Mouse (Mus musculus) stomach, embryonic 16.5 days (tissue): Measurements from ENCODE around the gene Nup160. TPM values are rescaled to one million over a fixed set of nuclear protein-coding genes. Genes with fewer than 3 reads are reported as not detected.

ENCODE experiments used
- ATAC-seq: fragments of 200-750 bp; cut with Nextera tagmentation; 2 replicates; pipeline ENCODE4 v1.8.0; 2017; ENCODE audit warnings: moderate number of reproducible peaks, moderate TSS enrichment; ENCODE audit not compliant: insufficient read depth, low FRiP score
- H3K27ac ChIP-seq: fragments of 300-500 bp; sonication (generic); 2 replicates; pipeline ENCODE4 v1.5.1; 2014; ENCODE audit warnings: low read length
- H3K27me3 ChIP-seq: fragments of 300-500 bp; sonication (generic); 2 replicates; pipeline ENCODE4 v1.6.1; 2014; ENCODE audit warnings: low read length, control low read depth, mixed read lengths; ENCODE audit not compliant: control insufficient read depth, insufficient read depth
- H3K36me3 ChIP-seq: fragments of 300-500 bp; sonication (generic); 2 replicates; pipeline ENCODE4 v1.6.1; 2014; ENCODE audit warnings: low read length; ENCODE audit not compliant: control insufficient read depth, insufficient read depth
- H3K4me1 ChIP-seq: fragments of 300-500 bp; sonication (generic); 2 replicates; pipeline ENCODE4 v1.6.1; 2014; ENCODE audit warnings: low read length, control low read depth, mixed read lengths; ENCODE audit not compliant: control insufficient read depth, insufficient read depth
- H3K4me2 ChIP-seq: fragments of 300-500 bp; sonication (generic); 2 replicates; pipeline ENCODE4 v1.6.1; 2014; ENCODE audit warnings: low read depth, low read length, mixed read lengths
- H3K4me3 ChIP-seq: fragments of 300-500 bp; sonication (generic); replicated peaks from 2 replicates; pipeline ENCODE4 v1.5.1; 2014; ENCODE audit warnings: mild to moderate bottlenecking, low read length
- H3K9ac ChIP-seq: fragments of 300-500 bp; sonication (generic); 2 replicates; pipeline ENCODE4 v1.6.1; 2014; ENCODE audit warnings: low read length
- H3K9me3 ChIP-seq: fragments of 300-500 bp; sonication (generic); replicated peaks from 2 replicates; pipeline ENCODE4 v1.6.1; 2016; ENCODE audit warnings: low read length, control low read depth; ENCODE audit not compliant: control insufficient read depth
- WGBS: fragments of 180-500 bp; shearing (Covaris S2); extraction: QIAGEN DNeasy Blood & Tissue Kit; methylation state at CpG from one replicate; pipeline ENCODE4 v1.1.7; 2014; 5-methylcytosine and 5-hydroxymethylcytosine counted together
- polyA plus RNA-seq: library from polyadenylated mRNA; unstranded; fragments of >200 nt; fragmentation: Nextera tagmentation; extraction: Ambion mirVana; gene quantifications from 2 replicates; pipeline ENCODE4 v1.2.1, GENCODE M21; 2015

Nup160 gene
- polyA plus RNA-seq, 1 experiment from 2014 or later, result 43.4 TPM

DNA sequence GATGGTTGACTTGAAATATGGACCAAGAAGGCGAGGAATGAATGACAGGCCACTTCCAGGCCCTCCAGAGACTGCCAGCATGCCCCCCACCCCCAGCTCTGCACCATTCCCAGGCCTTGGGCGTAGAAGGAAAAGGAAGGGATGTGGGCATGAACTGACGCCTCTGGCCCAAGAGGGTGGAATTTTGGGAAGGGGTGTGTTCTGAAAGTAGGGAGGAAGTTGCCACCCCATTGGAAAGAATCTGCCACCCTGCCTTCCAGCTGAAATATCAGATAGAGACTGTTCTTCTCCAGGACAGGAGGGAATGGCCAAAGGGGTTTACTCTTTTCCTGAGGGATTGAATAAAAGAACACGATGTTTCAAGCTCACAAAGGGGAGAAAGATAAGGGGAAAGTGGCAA is 18.4 kb upstream of the Nup160 start:
- Histone ChIP-seq H3K4me3 (no peak overlapping the region), H3K4me2 (no peak overlapping the region), H3K4me1 (no peaks in the 10 kb centered on the region), H3K27ac (no peak overlapping the region), H3K9me3 (no peaks in the 10 kb centered on the region), H3K27me3 (no peaks in the 10 kb centered on the region), H3K9ac (no peak overlapping the region), H3K36me3 (no peaks in the 10 kb centered on the region)
- WGBS, result 72% methylated on average over 4 of the region's 4 CpGs
- no peak for ATAC-seq

DNA sequence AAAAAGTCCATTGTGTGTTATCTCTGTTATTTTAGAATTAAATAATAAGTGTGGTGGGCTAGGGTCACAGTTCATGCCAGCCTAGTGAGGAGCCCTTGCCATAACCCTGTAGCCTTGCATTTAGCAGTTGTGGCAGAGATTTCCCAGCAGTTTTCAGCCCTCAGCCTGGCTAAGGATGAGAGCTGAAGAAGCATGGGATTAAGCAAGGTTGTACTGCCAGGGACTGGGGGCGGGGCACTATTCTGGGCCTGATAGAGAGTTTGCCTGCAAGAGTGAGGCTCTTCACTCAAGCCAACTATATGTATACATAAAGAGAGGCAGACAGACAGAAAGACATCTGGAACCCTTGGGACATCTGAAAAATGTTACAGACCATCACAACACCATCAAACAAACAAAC is 18.0 kb upstream of the Nup160 start:
- Histone ChIP-seq H3K27ac (no peak overlapping the region), H3K27me3 (no peaks in the 10 kb centered on the region), H3K9me3 (no peaks in the 10 kb centered on the region), H3K4me2 (no peak overlapping the region), H3K36me3 (no peaks in the 10 kb centered on the region), H3K4me3 (no peak overlapping the region), H3K9ac (no peak overlapping the region), H3K4me1 (no peaks in the 10 kb centered on the region)
- 77% methylated on average over 1 of the region's 1 CpGs for WGBS
- no peak for ATAC-seq

DNA sequence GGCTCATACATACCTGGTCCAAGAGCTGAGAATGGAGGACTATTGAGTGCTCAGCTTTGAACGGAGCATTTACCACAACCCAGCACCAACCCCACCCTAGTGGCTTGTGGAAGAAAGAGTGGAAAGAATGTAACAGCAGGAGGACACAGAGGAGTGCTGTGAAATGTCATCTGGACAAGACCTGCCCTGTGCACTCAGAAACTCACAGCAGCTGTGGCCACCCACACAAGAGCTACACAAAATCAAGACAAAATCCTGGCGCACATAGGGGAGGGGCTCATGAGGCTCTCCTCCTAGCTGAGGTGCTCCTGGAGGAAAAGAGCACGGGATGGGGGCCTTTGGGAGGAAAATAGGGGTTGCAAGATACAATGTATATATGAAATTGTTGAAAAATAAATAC is 17.4 kb upstream of the Nup160 start:
- ATAC-seq, result no peak
- no peak overlapping the region for H3K9ac ChIP-seq
- H3K9me3 ChIP-seq, result no peaks in the 10 kb centered on the region
- H3K4me1 ChIP-seq, result no peaks in the 10 kb centered on the region
- no peak overlapping the region for H3K4me2 ChIP-seq
- no peaks in the 10 kb centered on the region for H3K27me3 ChIP-seq
- no peak overlapping the region for H3K27ac ChIP-seq
- WGBS, result 67% methylated on average over 3 of the region's 3 CpGs
- H3K36me3 ChIP-seq, result no peaks in the 10 kb centered on the region
- no peak overlapping the region for H3K4me3 ChIP-seq

DNA sequence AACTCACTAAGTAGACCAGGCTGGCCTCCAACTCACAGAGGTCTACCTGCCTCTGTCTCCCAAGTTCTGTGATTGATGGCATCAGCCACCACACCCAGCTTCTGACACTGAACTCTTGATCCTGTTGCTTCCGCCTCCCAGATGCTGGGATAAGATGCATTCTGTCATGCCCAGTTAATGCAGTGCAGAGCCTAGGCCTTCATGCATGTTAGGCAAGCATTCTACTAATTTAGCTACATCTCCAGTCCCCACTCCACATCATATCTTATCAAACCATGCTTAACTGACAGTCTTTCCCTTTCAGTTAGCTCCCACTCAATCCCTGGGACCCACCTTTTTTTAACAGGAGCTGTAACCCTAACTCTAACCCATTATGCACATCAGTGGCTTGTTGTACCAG is 16.1 kb upstream of the Nup160 start:
- no peak for ATAC-seq
- Histone ChIP-seq H3K9me3 (no peaks in the 10 kb centered on the region), H3K4me2 (no peak overlapping the region), H3K4me1 (no peaks in the 10 kb centered on the region), H3K27me3 (no peaks in the 10 kb centered on the region), H3K36me3 (no peaks in the 10 kb centered on the region), H3K9ac (no peak overlapping the region), H3K27ac (no peak overlapping the region), H3K4me3 (no peak overlapping the region)
- WGBS, result 93% methylated on average over 1 of the region's 1 CpGs

DNA sequence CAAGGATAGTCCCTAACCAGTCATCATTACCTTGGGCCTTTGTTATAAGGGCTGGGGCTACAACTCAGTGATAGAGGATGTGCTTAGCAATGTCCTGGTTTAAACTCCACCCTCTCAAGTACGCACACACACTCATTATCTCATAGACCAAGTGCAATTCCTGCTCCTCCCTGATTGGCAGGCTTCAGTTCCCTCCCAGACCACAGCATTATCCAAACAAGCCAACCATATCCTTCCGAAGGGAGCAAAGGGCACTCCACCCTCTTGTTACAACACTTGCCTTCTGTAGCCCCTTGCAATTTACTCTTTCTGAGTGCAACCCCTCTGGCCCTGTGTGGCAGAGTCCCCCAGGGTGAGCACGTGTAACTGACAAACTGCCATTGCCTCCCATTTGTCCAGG is 15.6 kb upstream of the Nup160 start:
- H3K36me3 ChIP-seq, result no peaks in the 10 kb centered on the region
- no peaks in the 10 kb centered on the region for H3K4me1 ChIP-seq
- no peak overlapping the region for H3K27ac ChIP-seq
- ATAC-seq, result peak; percentile 79
- no peak overlapping the region for H3K9ac ChIP-seq
- H3K4me3 ChIP-seq, result no peak overlapping the region
- no peak overlapping the region for H3K4me2 ChIP-seq
- 39% methylated on average over 3 of the region's 3 CpGs for WGBS
- H3K9me3 ChIP-seq, result no peaks in the 10 kb centered on the region
- H3K27me3 ChIP-seq, result no peaks in the 10 kb centered on the region

DNA sequence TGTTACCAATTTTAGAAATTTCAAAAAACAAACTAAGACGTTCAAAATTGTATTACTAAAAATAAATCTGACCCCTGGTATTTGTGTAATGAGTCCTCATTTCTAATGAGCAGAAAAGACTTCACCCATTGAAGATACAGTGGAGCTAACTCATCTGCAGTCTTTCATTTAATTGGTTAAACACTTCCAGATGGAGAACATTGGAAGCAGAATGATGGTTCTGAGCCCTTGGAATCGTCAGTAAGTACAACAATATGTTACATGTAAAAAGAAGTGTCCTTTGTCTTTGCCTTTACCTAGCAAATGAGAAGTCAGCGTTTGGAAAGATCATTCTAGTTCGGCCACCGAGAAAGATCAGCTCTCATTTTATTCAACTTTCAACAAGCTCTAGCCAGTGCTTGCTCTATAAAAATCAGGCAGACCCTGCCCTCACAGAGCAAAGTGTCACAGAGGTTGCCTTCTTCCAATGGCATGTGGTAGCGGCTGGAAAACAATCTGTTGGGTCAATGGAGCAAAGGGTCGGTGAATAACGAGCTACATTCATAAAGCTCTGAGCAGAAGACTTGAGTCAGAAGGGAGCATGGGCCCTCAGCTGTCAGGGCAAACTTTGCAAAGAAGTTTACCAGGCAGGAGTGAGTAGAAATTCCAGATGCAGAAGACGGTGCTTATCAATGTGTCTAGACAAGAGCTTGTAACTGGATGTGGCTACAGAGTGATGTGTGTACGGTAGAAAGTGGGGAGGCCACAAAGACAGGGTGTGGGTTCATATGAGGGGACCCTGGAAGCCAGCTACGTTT is 10.2 kb upstream of the Nup160 start:
- Histone ChIP-seq H3K4me1 (peaks cover 14% of the 10 kb centered on the region), H3K27me3 (no peaks in the 10 kb centered on the region), H3K9ac (no peak overlapping the region; the same call in 1 of the 2 replicates), H3K36me3 (no peaks in the 10 kb centered on the region), H3K4me3 (no peak overlapping the region), H3K4me2 (no peak overlapping the region), H3K27ac (0 out of 2 replicates have a peak overlapping the region, but pooled peaks have one; percentile 2), H3K9me3 (peaks cover 4% of the 10 kb centered on the region; the same call in 1 of the 2 replicates)
- 53% methylated on average over 11 of the region's 11 CpGs for WGBS
- no peak for ATAC-seq

DNA sequence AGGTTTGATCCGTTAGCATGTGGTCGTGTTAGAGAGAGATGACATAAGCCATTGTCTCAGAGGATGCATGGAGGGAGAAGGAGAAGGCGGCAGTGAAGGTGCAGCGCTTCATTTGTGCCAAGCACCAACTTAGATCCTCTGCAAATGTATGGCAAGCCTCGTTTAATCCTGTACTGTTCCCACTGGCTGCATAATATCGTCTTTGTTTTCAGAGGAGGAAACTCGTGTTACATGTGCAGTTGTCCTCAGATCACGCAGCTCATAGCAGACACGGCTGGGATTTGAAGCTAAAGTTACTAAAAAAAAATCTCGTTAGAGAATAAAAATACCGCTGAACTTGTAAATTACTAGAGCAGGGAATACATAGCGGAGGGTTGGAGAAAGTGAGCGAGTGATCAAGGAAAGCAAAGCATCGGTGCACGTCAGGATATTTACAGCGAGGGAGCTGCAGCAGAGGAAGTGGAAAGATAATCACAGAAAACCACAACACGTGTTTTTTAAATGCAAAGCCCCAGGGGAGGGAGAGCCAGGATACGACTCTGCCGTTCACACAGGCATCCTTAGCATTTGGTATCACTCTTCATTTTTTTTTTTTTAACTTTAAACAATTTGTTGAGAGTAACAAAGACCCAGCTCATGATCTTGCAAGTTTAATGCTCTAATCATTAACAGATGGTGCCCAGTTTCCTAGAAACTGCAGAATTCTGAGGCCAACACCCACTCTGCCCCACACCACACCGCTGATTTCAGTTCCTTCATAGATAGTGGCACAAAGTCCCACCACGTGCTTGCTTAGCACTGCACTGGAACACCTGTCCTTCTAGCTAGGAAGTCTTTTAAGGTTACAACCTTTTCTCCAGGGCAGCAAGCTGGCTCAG is 9.4 kb upstream of the Nup160 start:
- Histone ChIP-seq H3K36me3 (no peaks in the 10 kb centered on the region), H3K4me3 (no peak overlapping the region), H3K27me3 (no peaks in the 10 kb centered on the region), H3K4me1 (peaks cover 14% of the 10 kb centered on the region), H3K9ac (peak overlapping the region; percentile 12; the same call in 1 of the 2 replicates), H3K9me3 (peaks cover 4% of the 10 kb centered on the region; the same call in 1 of the 2 replicates), H3K4me2 (peak overlapping the region; percentile 39), H3K27ac (0 out of 2 replicates have a peak overlapping the region, but pooled peaks have one; percentile 2)
- peak; percentile 81; the same call in 1 of the 2 replicates for ATAC-seq
- 26% methylated on average over 21 of the region's 21 CpGs for WGBS

DNA sequence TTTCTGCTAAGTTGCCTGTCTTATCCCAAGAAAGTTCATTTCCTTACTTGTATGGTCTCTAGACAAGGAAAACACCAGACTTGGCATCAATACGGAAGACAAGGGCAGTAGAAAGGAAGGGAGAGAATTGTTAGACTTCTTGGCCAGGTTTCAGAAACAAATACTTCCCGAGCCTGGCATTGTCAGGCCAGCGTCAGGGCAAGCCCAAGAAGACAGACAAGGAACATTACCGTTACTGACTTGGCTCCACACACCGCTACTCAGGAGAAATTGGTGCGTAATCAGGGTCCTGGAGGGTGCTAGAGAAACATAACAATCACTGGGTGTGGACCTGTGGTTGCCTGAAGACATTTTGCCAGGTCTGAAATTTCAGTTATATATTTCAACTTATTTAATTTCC is 6.7 kb upstream of the Nup160 start:
- Histone ChIP-seq H3K9me3 (peaks cover 4% of the 10 kb centered on the region; the same call in 1 of the 2 replicates), H3K4me1 (peaks cover 14% of the 10 kb centered on the region), H3K27ac (no peak overlapping the region), H3K36me3 (no peaks in the 10 kb centered on the region), H3K4me3 (no peak overlapping the region), H3K27me3 (no peaks in the 10 kb centered on the region), H3K9ac (no peak overlapping the region), H3K4me2 (no peak overlapping the region)
- WGBS, result 83% methylated on average over 6 of the region's 6 CpGs
- no peak for ATAC-seq

DNA sequence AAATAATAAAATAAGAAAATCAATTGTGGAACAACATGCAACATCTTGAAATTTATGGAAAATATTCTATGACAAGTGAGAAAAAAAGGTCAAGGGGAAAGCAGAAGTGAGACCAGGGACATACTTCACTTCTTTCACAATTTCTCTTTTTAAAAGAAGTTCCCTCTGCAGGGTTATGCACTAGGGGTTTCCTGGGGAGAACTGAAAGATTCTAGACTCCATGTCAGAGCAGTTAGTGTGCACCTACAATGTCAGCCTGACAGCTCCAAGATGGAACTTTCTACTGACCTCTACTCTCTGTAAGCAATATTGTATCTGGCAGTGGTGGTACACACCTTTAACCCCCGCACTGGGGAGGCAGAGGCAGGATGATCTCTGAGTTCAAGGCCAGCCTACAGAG is 3.7 kb upstream of the Nup160 start:
- Histone ChIP-seq H3K27ac (no peak overlapping the region), H3K4me1 (0 out of 2 replicates have a peak, but pooled peaks cover 2% of the 10 kb centered on the region), H3K4me3 (no peak overlapping the region), H3K4me2 (no peak overlapping the region), H3K9ac (no peak overlapping the region), H3K36me3 (no peaks in the 10 kb centered on the region), H3K9me3 (peaks cover 4% of the 10 kb centered on the region; the same call in 1 of the 2 replicates), H3K27me3 (no peaks in the 10 kb centered on the region)
- 88% methylated on average over 1 of the region's 1 CpGs for WGBS
- no peak for ATAC-seq
